Mouse (Mus musculus) heart, embryonic 14.5 days (tissue): ENCODE results near the gene Lfng. TPM values are rescaled to one million over a fixed set of nuclear protein-coding genes. Genes with fewer than 3 reads are reported as not detected.

Experiments used
- ATAC-seq: fragments of 200-750 bp; cut with Nextera tagmentation; 2 replicates; pipeline ENCODE4 v1.8.0; 2017; ENCODE audit warnings: low read depth, moderate TSS enrichment; ENCODE audit not compliant: insufficient number of reproducible peaks, insufficient read depth, low FRiP score
- H3K27ac ChIP-seq, 2 experiments: fragments of 200-500 bp in 1 of 2; fragments of 300-500 bp in 1 of 2; sonication (generic) in 1 of 2; replicated peaks in 1 of 2; 2 replicates each; pipeline ENCODE4 v1.5.1; 2012 to 2014; ENCODE audit warnings: low read depth in 2 of 2, low read length in 2 of 2, control low read depth in 1 of 2, mild to moderate bottlenecking in 1 of 2, mixed read lengths in 1 of 2; ENCODE audit not compliant: control insufficient read depth in 1 of 2, insufficient read depth in 1 of 2
- H3K27me3 ChIP-seq: fragments of 300-500 bp; sonication (generic); 2 replicates; pipeline ENCODE4 v1.6.1; 2014; ENCODE audit warnings: mild to moderate bottlenecking, low read length, control low read depth; ENCODE audit not compliant: control insufficient read depth, insufficient read depth
- H3K36me3 ChIP-seq: fragments of 300-500 bp; sonication (generic); 2 replicates; pipeline ENCODE4 v1.6.1; 2014; ENCODE audit warnings: mild to moderate bottlenecking, control low read depth, low read length, mixed read lengths; ENCODE audit not compliant: control insufficient read depth, insufficient read depth
- H3K4me1 ChIP-seq, 2 experiments: fragments of 200-500 bp in 1 of 2; fragments of 300-500 bp in 1 of 2; sonication (generic) in 1 of 2; 2 replicates each; pipeline ENCODE4 v1.6.1; 2012 to 2014; ENCODE audit warnings: low read length in 2 of 2, control low read depth in 1 of 2, mixed read lengths in 1 of 2; ENCODE audit not compliant: control insufficient read depth in 2 of 2, insufficient read depth in 2 of 2
- H3K4me2 ChIP-seq: fragments of 300-500 bp; sonication (generic); 2 replicates; pipeline ENCODE4 v1.6.1; 2014; ENCODE audit warnings: mild to moderate bottlenecking, low read length
- H3K4me3 ChIP-seq, 2 experiments: fragments of 200-500 bp in 1 of 2; fragments of 300-500 bp in 1 of 2; sonication (generic) in 1 of 2; 2 replicates each; pipeline ENCODE4 v1.5.1; 2012 to 2014; ENCODE audit warnings: low read length in 2 of 2, mild to moderate bottlenecking in 2 of 2, control low read depth in 1 of 2, low read depth in 1 of 2, moderate library complexity in 1 of 2; ENCODE audit not compliant: control insufficient read depth in 1 of 2, insufficient read depth in 1 of 2
- H3K9ac ChIP-seq: fragments of 300-500 bp; sonication (generic); 2 replicates; pipeline ENCODE4 v1.6.1; 2014; ENCODE audit warnings: mild to moderate bottlenecking, low read length
- H3K9me3 ChIP-seq: fragments of 300-500 bp; sonication (generic); 2 replicates; pipeline ENCODE4 v1.6.1; 2016; ENCODE audit warnings: low read length, control low read depth; ENCODE audit not compliant: control insufficient read depth
- WGBS: fragments of 180-500 bp; shearing (Covaris S2); extraction: QIAGEN DNeasy Blood & Tissue Kit; methylation state at CpG from one replicate; pipeline ENCODE4 v1.1.7; 2014; 5-methylcytosine and 5-hydroxymethylcytosine counted together
- polyA plus RNA-seq: library from polyadenylated mRNA; unstranded; fragments of >200 nt; fragmentation: Nextera tagmentation; extraction: Ambion mirVana; gene quantifications from 2 replicates; pipeline ENCODE4 v1.2.1, GENCODE M21; 2014

The Lfng gene
- polyA plus RNA-seq, 1 experiment from 2014 or later, result 6.4 TPM

DNA sequence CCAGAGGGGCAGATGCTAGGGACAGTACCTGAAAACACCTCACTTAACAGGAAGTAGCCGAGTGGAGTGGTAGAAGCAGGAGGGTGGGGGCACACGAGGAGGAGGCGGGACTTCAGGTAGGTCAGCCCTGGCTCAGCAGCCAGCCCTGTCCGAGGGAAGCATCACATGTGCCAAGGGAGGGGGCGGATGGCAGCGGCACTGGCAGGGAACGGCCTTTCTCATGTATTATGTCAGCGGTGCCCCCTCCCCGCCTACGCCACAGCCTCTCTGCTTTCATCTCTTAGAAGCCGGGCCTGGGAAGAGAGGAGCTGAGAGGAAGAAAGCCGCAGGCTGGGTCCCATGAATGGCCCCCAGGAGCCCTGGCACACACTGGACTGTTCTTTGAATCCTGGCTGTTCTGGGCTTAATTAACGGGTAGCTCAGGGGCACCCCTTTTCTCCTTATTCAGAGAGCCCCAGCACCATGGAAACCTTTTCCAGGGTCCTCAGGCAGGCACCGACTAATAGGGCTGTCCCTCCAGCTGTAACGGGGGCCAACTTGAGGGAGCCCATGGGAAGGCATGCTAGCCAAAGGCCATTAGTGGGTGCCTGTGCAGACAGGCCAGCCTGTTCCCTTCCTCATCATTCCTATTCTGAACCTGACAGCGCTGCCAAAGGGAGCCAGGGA, 52.6 kb downstream of the Lfng start:
- Histone ChIP-seq H3K9me3 (no peaks in the 10 kb centered on the region), H3K4me2 (no peak overlapping the region), H3K4me3 (no peak overlapping the region), H3K36me3 (no peaks in the 10 kb centered on the region), H3K9ac (no peak overlapping the region), H3K27ac (no peak overlapping the region), H3K27me3 (no peaks in the 10 kb centered on the region), H3K4me1 (peaks cover 20 to 31% of the 10 kb centered on the region in 2 experiments)
- WGBS, result 58% methylated on average over 16 of the region's 16 CpGs
- ATAC-seq, result no peak

DNA sequence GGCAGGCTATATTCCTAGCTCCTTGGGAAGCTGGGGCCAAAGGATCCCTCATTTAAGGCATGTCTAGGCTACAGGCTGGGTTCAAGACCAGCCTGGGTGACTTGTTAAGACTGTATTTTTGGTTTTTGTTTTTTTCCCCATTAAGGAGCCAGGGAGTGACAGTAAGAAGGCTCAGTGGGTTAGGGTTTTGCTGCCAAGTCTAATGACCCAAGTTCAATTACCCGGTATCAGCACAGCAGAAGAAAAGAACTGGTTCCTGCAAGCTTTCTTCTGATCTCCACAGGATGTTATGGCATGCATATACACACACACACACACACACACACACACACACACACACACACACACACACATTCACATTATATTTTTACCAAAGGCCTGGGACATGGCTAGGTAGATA, 53.3 kb downstream of the Lfng start:
- Histone ChIP-seq H3K9me3 (no peaks in the 10 kb centered on the region), H3K27ac (no peak overlapping the region), H3K27me3 (no peaks in the 10 kb centered on the region), H3K36me3 (no peaks in the 10 kb centered on the region), H3K4me3 (no peak overlapping the region), H3K4me2 (no peak overlapping the region), H3K4me1 (peaks cover 20 to 31% of the 10 kb centered on the region in 2 experiments), H3K9ac (no peak overlapping the region)
- 87% methylated on average over 1 of the region's 1 CpGs for WGBS
- ATAC-seq, result no peak

DNA sequence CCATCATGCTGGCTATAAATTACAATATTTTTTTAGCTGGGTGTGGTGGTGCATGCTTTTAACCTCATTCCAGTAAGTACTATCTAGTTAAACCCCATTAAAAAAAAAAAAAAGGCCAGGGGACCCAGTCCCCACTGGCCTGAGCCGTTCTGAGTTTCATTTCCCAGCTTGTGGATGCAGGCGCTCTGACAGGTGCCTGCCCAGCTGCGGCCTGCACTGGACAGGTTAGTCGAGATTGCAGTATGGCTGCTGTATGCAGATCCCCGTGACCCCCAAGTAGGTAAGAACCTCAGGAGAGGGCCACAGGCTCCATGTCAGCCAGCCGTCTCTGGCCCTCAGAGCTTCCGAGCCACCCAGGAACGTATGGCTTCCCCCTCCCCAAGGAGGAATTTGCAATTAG, 54.3 kb downstream of the Lfng start:
- WGBS, result 40% methylated on average over 8 of the region's 8 CpGs
- Histone ChIP-seq H3K36me3 (no peaks in the 10 kb centered on the region), H3K9ac (peak overlapping the region; percentile 57), H3K9me3 (no peaks in the 10 kb centered on the region), H3K4me1 (peaks cover 20 to 31% of the 10 kb centered on the region in 2 experiments), H3K27me3 (no peaks in the 10 kb centered on the region), H3K27ac (peak overlapping the region; percentile 68 to 76), H3K4me2 (peak overlapping the region; percentile 47), H3K4me3 (no peak overlapping the region; a peak in 1 of 4 replicates)
- ATAC-seq, result no peak

DNA sequence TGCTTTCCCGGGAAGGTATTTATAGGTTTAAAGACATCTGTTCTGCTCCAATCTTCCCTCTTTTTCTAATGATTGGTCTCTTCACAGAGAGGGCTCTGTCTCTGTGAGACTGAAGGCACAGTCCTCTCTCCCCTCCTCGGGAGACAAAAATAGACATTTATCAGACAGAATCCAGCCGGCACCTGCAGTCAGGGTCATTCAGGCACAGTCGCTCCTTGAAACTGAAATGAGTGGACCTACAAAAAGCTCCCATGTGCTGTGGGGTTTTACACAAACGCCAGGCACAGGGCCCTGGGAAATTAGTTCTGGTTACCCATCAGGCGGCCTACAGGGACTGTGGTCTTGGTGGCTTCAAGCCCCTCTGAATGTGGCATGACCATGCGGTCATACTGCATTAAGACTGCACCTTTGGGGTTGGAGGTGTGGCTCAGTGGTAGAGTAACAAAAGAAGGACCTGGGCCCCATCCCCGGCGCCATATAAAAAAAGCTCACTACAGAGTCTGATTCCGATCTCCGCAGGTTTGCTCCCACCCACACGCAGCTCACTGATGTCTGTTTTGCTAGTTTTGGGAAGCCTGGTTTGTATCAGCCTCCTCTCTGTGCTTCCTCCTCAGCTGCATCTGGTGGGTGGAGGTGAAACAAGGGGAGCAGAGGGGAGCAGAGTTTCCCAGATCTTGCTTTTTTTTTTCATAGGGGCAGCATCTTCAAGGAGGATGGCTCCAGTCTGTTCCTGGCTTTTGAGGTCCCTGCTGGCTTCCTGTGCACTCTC, 54.9 kb downstream of the Lfng start:
- no peak for ATAC-seq
- H3K36me3 ChIP-seq, result 0 out of 2 replicates have a peak, but pooled peaks cover 3% of the 10 kb centered on the region
- H3K4me1 ChIP-seq, result peaks cover 20 to 31% of the 10 kb centered on the region in 2 experiments
- no peaks in the 10 kb centered on the region for H3K27me3 ChIP-seq
- peak overlapping the region; percentile 57 for H3K9ac ChIP-seq
- H3K4me2 ChIP-seq, result peak overlapping the region; percentile 47
- 30% methylated on average over 12 of the region's 12 CpGs for WGBS
- no peaks in the 10 kb centered on the region for H3K9me3 ChIP-seq
- H3K4me3 ChIP-seq, result no peak overlapping the region; a peak in 1 of 4 replicates
- H3K27ac ChIP-seq, result peak overlapping the region; percentile 68 to 76

DNA sequence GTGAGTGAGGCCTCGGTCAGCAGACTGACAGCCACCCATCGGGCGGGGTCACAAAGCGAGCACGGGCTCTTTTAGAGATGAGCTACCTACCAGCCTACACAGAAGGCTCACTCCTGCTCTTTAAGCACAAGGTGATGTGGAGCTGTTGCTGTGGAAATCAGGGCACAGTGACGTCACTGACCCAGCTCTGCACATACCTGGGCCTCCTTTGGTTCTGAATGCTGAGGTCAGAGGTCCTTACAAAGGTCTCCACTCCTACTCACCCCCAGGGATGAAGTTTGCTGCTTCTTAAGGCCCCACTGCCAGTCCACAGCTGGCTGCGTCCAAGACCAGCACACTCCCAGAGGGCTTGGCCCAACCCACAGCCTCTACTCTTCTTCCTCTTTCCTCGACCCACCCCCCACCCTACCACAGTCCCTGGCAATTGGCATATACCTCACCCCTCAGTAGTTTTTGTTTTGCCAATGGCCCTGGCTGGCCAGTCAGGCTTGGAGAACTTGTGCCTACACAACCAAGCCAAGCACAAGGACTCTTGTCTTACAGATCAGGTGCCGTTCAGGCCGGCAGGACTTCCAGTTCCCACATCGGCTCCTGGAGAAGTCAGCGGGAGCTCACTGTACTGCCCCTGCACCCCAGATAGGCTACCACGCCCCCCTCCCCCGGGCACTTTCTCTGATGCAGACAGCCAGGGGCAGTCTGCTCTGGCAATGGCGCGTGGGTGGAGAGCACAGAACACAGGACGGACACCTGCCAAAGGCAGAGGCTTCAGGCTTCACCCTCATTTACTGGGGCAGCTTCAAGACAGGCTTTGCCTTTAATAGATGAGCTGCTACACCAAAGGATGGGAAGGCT, 55.8 kb downstream of the Lfng start:
- H3K36me3 ChIP-seq, result 0 out of 2 replicates have a peak, but pooled peaks cover 3% of the 10 kb centered on the region
- ATAC-seq, result no peak
- 0 out of 2 replicates have a peak overlapping the region, but pooled peaks have one; percentile 47 for H3K4me2 ChIP-seq
- no peak overlapping the region for H3K4me3 ChIP-seq
- peak overlapping the region in 1 of 2 experiments; percentile 76; a peak in 2 of 4 replicates for H3K27ac ChIP-seq
- H3K27me3 ChIP-seq, result no peaks in the 10 kb centered on the region
- H3K9ac ChIP-seq, result peak overlapping the region; percentile 57; the same call in 1 of the 2 replicates
- no peaks in the 10 kb centered on the region for H3K9me3 ChIP-seq
- WGBS, result 63% methylated on average over 17 of the region's 17 CpGs
- H3K4me1 ChIP-seq, result peaks cover 20 to 31% of the 10 kb centered on the region in 2 experiments

DNA sequence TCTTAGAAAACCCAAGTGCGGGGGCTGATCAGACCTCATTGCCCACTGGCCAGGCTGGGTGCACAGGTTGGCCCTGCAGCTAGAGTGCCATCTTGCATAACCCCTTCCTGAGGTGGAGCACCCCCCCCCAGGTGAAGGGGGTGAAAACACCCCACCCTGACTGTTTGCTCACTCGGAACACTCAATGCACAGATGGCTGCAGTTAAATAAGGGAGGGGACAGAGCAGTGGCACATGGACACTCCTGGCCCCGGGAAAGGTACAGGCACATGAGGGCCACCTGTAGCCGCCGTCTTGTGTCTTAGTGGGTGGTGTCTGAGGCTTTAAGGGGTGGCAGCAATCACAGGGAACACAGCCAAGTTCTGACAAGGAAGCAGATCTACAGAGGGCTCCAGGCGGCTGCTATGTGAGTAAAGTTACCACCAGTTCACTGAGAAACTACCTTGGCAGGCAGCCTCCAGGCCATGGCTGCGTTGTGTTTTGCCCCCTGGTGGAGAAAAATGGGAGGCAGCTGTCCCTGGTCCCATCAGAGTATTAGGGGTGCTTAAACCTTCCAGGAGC, 56.6 kb downstream of the Lfng start:
- Histone ChIP-seq H3K9ac (no peak overlapping the region), H3K4me2 (no peak overlapping the region), H3K9me3 (peaks cover 3% of the 10 kb centered on the region; the same call in 1 of the 2 replicates), H3K36me3 (peaks cover 5% of the 10 kb centered on the region; the same call in 1 of the 2 replicates), H3K27me3 (no peaks in the 10 kb centered on the region), H3K27ac (no peak overlapping the region), H3K4me1 (peaks cover 20 to 31% of the 10 kb centered on the region in 2 experiments), H3K4me3 (no peak overlapping the region)
- no peak for ATAC-seq
- WGBS, result 52% methylated on average over 7 of the region's 7 CpGs
